Mouse (Mus musculus): Measurements from ENCODE around the gene Rxrg. TPM values are rescaled to one million over a fixed set of nuclear protein-coding genes. Genes with fewer than 3 reads are reported as not detected.
A peak's percentile ranks its signal among the peaks of the same experiment; 100 is the strongest.

Gene Rxrg
- polyA plus RNA-seq, 1 experiment from 2014 or later, result 0.16 TPM

- H3K27ac ChIP-seq (ENCODE audit: low read depth, low read length), result no peak overlapping the region
- H3K27me3 ChIP-seq (replicated peaks; ENCODE audit: control insufficient read depth, insufficient read depth, low read length), result no peaks in the 10 kb centered on the region
- no peak overlapping the region for H3K9ac ChIP-seq (ENCODE audit: low read depth, low read length)
- WGBS, result 61% methylated on average over 2 of the region's 2 CpGs
- H3K4me2 ChIP-seq (replicated peaks; ENCODE audit: low read depth), result no peak overlapping the region
- no peaks in the 10 kb centered on the region for H3K9me3 ChIP-seq (ENCODE audit: control insufficient read depth)
- no peak for ATAC-seq
- H3K36me3 ChIP-seq (ENCODE audit: control insufficient read depth, insufficient read depth), result no peaks in the 10 kb centered on the region
- no peak overlapping the region for H3K4me3 ChIP-seq (ENCODE audit: low read depth, low read length)
- H3K4me1 ChIP-seq (replicated peaks; ENCODE audit: control insufficient read depth, insufficient read depth, low read length), result no peaks in the 10 kb centered on the region
- no peak for TF ChIP-seq CTCF (IDR thresholded peaks at IDR 0.05; ENCODE audit: low read depth)
These were observed 54.2 kb downstream of the Rxrg start for GRCm38 (mm10) chr1:167652336-167652735.

GRCm38 (mm10) chr1:167659065-167659464 is 60.9 kb downstream of the Rxrg start:
- no peak for ATAC-seq
- Histone ChIP-seq H3K4me2 (replicated peaks; ENCODE audit: low read depth) (no peak overlapping the region), H3K9ac (ENCODE audit: low read depth, low read length) (no peak overlapping the region), H3K9me3 (ENCODE audit: control insufficient read depth) (no peaks in the 10 kb centered on the region), H3K27ac (ENCODE audit: low read depth, low read length) (no peak overlapping the region), H3K36me3 (ENCODE audit: control insufficient read depth, insufficient read depth) (no peaks in the 10 kb centered on the region), H3K27me3 (replicated peaks; ENCODE audit: control insufficient read depth, insufficient read depth, low read length) (peaks cover 25% of the 10 kb centered on the region), H3K4me3 (ENCODE audit: low read depth, low read length) (no peak overlapping the region), H3K4me1 (replicated peaks; ENCODE audit: control insufficient read depth, insufficient read depth, low read length) (no peaks in the 10 kb centered on the region)
- TF ChIP-seq CTCF (IDR thresholded peaks at IDR 0.05; ENCODE audit: low read depth), result no peak
- WGBS, result 89% methylated on average over 3 of the region's 3 CpGs

GRCm38 (mm10) chr1:167660521-167661101 is 62.4 kb downstream of the Rxrg start:
- H3K27ac ChIP-seq (ENCODE audit: low read depth, low read length), result no peak overlapping the region
- peaks cover 25% of the 10 kb centered on the region for H3K27me3 ChIP-seq (replicated peaks; ENCODE audit: control insufficient read depth, insufficient read depth, low read length)
- no peak for TF ChIP-seq CTCF (IDR thresholded peaks at IDR 0.05; ENCODE audit: low read depth)
- no peaks in the 10 kb centered on the region for H3K4me1 ChIP-seq (replicated peaks; ENCODE audit: control insufficient read depth, insufficient read depth, low read length)
- ATAC-seq, result no peak
- H3K4me2 ChIP-seq (replicated peaks; ENCODE audit: low read depth), result peak overlapping the region; percentile 22; the same call in 1 of the 2 replicates
- no peak overlapping the region for H3K9ac ChIP-seq (ENCODE audit: low read depth, low read length)
- no peak overlapping the region for H3K4me3 ChIP-seq (ENCODE audit: low read depth, low read length)
- 3% methylated on average over 21 of the region's 21 CpGs for WGBS
- no peaks in the 10 kb centered on the region for H3K9me3 ChIP-seq (ENCODE audit: control insufficient read depth)
- H3K36me3 ChIP-seq (ENCODE audit: control insufficient read depth, insufficient read depth), result no peaks in the 10 kb centered on the region

GRCm38 (mm10) chr1:167661123-167661522 is 62.9 kb downstream of the Rxrg start:
- WGBS, result 2% methylated on average over 19 of the region's 19 CpGs

GRCm38 (mm10) chr1:167663136-167663535 is 65.0 kb downstream of the Rxrg start:
- Histone ChIP-seq H3K9ac (ENCODE audit: low read depth, low read length) (no peak overlapping the region), H3K27me3 (replicated peaks; ENCODE audit: control insufficient read depth, insufficient read depth, low read length) (peaks cover 25% of the 10 kb centered on the region), H3K27ac (ENCODE audit: low read depth, low read length) (no peak overlapping the region), H3K36me3 (ENCODE audit: control insufficient read depth, insufficient read depth) (no peaks in the 10 kb centered on the region), H3K4me2 (replicated peaks; ENCODE audit: low read depth) (no peak overlapping the region), H3K4me1 (replicated peaks; ENCODE audit: control insufficient read depth, insufficient read depth, low read length) (no peaks in the 10 kb centered on the region), H3K4me3 (ENCODE audit: low read depth, low read length) (no peak overlapping the region), H3K9me3 (ENCODE audit: control insufficient read depth) (no peaks in the 10 kb centered on the region)
- no peak for ATAC-seq
- 72% methylated on average over 5 of the region's 5 CpGs for WGBS
- TF ChIP-seq CTCF (IDR thresholded peaks at IDR 0.05; ENCODE audit: low read depth), result no peak

More at GRCm38 (mm10) chr1:167661123-167661522, 62.9 kb downstream of the Rxrg start:
- Histone ChIP-seq H3K4me2 (replicated peaks; ENCODE audit: low read depth) (peak overlapping the region; percentile 22; the same call in 1 of the 2 replicates), H3K27me3 (replicated peaks; ENCODE audit: control insufficient read depth, insufficient read depth, low read length) (peaks cover 25% of the 10 kb centered on the region), H3K36me3 (ENCODE audit: control insufficient read depth, insufficient read depth) (no peaks in the 10 kb centered on the region), H3K9ac (ENCODE audit: low read depth, low read length) (no peak overlapping the region), H3K27ac (ENCODE audit: low read depth, low read length) (no peak overlapping the region), H3K9me3 (ENCODE audit: control insufficient read depth) (no peaks in the 10 kb centered on the region), H3K4me3 (ENCODE audit: low read depth, low read length) (no peak overlapping the region), H3K4me1 (replicated peaks; ENCODE audit: control insufficient read depth, insufficient read depth, low read length) (no peaks in the 10 kb centered on the region)
- no peak for ATAC-seq
- no peak for TF ChIP-seq CTCF (IDR thresholded peaks at IDR 0.05; ENCODE audit: low read depth)

GRCm38 (mm10) chr1:167669796-167670195 is 71.6 kb downstream of the Rxrg start:
- H3K4me2 ChIP-seq (replicated peaks; ENCODE audit: low read depth), result no peak overlapping the region
- ATAC-seq, result 0 out of 2 replicates have a peak, but pooled peaks have one; percentile 28
- H3K9ac ChIP-seq (ENCODE audit: low read depth, low read length), result no peak overlapping the region
- no peaks in the 10 kb centered on the region for H3K9me3 ChIP-seq (ENCODE audit: control insufficient read depth)
- no peak overlapping the region for H3K4me3 ChIP-seq (ENCODE audit: low read depth, low read length)
- 31% methylated on average over 6 of the region's 6 CpGs for WGBS
- H3K36me3 ChIP-seq (ENCODE audit: control insufficient read depth, insufficient read depth), result no peaks in the 10 kb centered on the region
- no peak overlapping the region for H3K27ac ChIP-seq (ENCODE audit: low read depth, low read length)
- no peaks in the 10 kb centered on the region for H3K4me1 ChIP-seq (replicated peaks; ENCODE audit: control insufficient read depth, insufficient read depth, low read length)
- peak; percentile 85 for TF ChIP-seq CTCF (IDR thresholded peaks at IDR 0.05; ENCODE audit: low read depth)
- H3K27me3 ChIP-seq (replicated peaks; ENCODE audit: control insufficient read depth, insufficient read depth, low read length), result peaks cover 11% of the 10 kb centered on the region

Data from intestine, postnatal 0 days (tissue).